Mouse (Mus musculus) adrenal gland, postnatal 4 days (tissue): Measurements from ENCODE around the gene Ogfr. TPM values are rescaled to one million over a fixed set of nuclear protein-coding genes. Genes with fewer than 3 reads are reported as not detected.

Source experiments
- DNase-seq, 2 experiments: peaks; one replicate each; pipeline ENCODE4 v3.0.0; 2021 to 2022; ENCODE audit warnings: low spot score in 2 of 2, mixed read lengths in 2 of 2
- total RNA-seq, 2 experiments: library from RNA; stranded (reverse); gene quantifications; 2 replicates each; pipeline ENCODE4 v1.2.3; 2021

Gene Ogfr
- total RNA-seq, 2 experiments from 2014 or later = 61.4 to 66.1 TPM

DNA sequence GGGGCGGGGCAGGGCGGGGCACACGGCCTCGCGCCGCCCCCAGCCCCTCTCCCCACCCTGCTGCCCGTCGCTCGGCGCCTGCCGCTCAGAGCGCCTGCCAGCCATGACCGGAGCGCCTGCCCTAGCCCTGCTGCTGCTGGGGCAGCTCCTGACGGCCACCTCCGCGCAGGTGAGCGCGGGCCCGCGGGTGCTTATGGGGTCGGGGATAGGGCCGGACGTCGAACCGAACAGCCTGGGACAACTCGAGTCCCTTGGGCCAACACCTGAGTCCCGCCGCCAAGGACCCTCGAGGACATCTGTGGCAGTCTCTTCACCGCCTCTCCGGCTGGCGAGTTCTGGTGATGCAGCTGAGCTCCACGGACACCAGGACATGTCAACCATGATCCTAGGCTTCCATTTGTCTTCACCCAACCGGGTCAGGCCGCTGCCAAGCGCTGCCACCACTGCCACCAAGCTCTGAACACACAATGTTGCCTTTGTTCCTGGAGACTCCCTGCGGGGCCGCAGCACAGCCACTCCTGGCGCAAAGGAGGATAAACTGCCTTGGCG, 9.2 kb downstream of the Ogfr start:
- no peak for DNase-seq

DNA sequence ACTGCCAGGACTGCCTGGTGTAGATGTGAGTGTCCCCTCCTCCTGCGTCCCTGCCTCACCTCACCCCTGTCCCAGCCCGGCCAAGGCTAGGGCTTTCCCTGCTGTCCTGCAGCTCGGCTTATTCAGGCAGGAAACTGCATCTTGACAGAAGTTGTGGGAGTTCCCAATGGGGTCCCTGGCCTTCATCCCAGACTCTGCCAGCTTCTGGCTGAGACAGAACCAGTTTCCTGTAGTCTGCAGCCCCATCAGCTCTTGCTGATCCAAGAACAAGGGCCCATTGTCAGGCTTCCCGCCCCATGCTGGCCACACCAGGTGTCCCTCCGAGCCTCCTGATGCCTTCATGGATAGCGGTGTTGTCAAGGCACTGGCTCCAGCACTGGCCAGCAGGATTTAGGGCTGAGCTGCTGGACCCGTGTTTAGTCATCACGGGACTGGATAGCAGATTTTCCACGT, 11.6 kb downstream of the Ogfr start:
- DNase-seq = no peak

DNA sequence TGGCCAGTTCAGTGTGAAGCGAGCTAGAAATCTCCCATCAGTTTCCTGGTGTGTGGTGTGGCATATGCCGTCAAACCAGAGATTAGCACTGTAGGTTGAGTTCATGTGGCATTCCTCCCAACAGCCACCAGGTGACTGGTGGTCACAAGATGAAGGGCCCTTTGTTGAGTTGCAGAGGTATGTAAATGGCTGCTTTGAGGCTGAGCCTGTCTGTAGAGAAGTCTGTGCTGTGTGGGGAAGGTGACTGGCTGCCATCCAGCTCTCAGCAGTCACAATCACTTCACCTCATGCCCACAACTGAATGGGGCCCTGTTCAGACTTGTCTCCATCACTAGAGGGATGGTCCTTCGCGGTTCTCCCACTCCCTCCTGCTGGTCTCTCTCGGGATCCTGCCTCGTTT, 15.7 kb downstream of the Ogfr start:
- no peak for DNase-seq

DNA sequence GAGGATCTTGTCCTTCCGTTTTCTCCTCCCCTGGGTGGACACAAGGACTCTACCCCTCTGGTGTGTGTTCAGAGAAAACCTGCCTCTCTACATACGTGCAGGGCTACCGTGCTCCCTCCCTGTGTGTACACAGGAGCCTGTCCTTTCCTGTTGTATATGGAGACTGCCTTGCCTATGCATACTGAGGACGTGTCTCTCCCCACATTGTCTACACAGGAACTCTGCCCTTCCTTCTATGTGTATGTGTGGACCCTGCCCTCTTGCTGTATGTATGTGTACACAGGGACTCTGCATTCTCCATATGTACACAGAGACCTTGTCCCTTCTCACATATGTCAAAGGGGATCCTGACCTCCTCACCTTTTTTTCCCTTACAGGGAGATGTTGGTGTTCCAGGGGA, 21.2 kb downstream of the Ogfr start:
- DNase-seq = no peak

DNA sequence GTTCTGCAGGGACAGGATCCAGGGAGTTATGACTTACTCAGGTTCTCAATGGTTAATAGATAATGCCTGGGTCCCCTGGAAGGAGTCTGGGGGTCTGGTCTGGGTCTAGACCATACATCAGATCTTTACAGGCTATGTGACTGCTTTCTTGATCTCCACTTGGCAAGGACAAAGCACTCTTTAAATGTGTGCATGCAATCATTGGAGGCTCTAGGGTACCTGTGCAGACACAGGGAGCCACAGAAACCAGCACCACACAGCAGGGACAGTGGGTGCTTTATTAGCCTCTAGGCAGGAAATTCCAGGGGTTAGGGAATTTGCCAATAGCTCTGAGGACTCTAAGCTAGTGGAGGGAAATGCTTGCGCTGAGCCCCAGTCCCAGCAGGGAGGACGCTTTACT, 22.8 kb downstream of the Ogfr start:
- no peak for DNase-seq

DNA sequence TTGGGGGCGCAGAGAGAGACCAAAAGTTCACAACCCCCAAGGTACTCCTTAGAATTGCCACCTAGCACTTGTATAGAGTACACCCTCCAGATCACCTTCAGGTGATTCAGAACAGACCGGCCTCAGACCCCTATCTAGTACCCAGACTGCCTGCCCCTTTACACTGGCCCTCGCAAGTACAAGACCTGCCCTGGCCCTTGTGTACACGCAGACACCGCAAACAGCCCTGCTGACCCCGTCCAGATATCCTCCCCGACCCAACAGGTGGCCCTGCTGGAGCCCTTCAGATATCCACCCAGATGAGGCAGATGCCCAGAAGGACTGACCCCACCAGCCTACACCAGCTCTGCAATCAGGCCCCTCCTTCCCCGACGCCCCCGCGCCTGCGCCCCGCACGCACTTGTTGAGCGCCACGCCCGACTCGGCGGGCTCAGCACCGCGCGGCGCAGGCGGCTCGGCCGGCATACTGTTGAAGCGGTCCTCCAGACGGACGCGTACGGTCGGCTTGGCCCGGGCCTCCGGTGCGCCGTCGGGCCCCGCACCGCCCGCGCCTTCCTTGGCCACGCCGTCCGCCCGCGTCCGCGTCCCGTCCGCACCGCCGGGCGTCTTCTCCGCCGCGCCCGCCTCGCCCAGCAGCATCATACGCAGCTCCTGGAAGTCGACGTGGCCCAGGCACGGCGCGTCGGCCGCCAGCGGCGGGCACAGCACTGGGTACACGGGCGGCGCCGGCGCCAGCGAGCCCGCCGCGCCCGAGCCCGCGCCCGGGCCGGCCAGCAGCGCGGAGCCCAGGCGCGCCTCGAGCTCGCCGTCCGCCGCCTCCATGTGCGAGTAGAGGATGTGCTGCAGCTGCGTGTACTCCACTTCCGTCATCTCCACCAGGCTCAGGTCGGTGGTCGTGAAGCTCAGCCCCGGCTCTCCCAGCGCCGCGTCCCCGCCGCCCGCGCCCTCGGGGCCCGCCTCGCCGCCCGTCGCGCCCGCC, 52.8 kb downstream of the Ogfr start:
- no peak for DNase-seq

DNA sequence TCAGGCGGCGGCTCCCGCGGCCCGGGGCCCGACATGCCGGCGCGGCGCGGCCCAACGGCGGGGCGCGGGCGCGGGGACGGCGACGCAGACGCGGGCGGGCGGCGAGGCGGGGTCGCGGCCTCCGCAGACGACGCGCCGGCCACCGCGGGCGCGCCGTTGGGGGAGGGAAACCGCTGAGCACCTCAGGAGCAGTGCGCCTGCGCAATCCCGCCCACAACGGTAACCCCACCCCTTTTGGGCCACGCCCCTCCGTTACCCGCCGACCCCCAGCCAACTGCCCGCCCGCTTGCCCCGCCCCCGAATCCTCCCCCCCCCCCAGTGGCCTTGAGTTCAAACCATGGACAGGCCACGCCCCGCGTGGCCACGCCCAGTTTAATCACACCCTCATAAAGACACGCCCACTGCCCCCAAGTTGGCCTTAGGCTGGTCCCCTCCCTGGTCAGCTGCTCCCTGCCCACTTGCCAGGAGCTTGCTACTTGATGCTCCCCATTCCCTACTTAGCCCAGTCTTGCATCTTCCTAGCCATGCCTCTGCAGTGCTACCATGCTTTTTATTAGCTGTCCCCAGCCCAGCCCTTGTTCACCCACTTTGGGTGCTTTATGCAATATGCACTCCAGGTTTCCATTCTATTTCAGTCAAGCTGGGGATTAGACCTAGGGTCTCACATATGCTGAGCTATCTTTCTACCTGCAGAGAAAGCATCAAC, 53.7 kb downstream of the Ogfr start, which contains the start of gene Tcfl5:
Tcfl5 (minus strand) TSS at position 154 of the 706 bp plus-strand sequence.
- no peak for DNase-seq

DNA sequence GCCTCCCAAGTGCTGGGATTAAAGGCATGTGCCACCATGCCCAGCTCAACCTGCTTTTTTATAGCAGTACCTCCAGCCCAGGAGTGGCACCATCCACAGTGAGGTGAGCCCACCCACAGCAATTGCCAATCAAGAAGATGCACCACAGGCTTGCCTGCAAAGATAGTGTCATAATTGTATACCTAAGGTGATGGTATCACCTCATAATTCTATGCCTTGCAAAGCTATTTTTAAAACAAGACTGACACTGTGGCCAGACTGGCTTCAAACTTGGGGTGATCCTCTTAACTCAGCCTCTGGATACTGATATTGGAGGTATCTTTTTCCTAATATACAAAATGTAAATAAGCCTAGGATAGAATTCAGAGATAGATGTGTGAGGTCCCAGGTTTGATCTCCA, 54.6 kb downstream of the Ogfr start:
- no peak for DNase-seq

Other genes with a start within 250 kb of the Ogfr start
- under 1 TPM; 0.59 TPM for gene Slco4a1, start 133.0 kb upstream of the Ogfr start, total RNA-seq
- under 1 TPM; 0.25 to 0.73 TPM for gene Ntsr1, start 89.3 kb upstream of the Ogfr start, total RNA-seq
- 10 to 100 TPM; 28.2 to 29.3 TPM for gene Mrgbp, start 7.9 kb upstream of the Ogfr start, total RNA-seq
- 1 to 10 TPM; 2.3 to 3.1 TPM for gene Col9a3, start 8.5 kb downstream of the Ogfr start, total RNA-seq
- under 1 TPM; 0.34 to 0.90 TPM for gene Tcfl5, start 53.5 kb downstream of the Ogfr start, total RNA-seq
- 10 to 100 TPM; 60.8 to 63.3 TPM for gene Dido1, start 120.8 kb downstream of the Ogfr start, total RNA-seq
- gene Gid8, start 120.9 kb downstream of the Ogfr start, total RNA-seq = 10 to 100 TPM; 72.6 to 78.2 TPM
- gene Slc17a9, start 136.0 kb downstream of the Ogfr start, total RNA-seq = 1 to 10 TPM; 2.9 to 3.2 TPM
- gene Bhlhe23, start 187.7 kb downstream of the Ogfr start, total RNA-seq = not detected